Mouse (Mus musculus) lung, postnatal 0 days (tissue): ENCODE results near the gene Ncor1.

ENCODE experiments used
- CTCF ChIP-seq: IDR thresholded peaks from 2 replicates; pipeline ENCODE4 v1.5.1; 2016; ENCODE audit warnings: antibody characterized with exemption, mild to moderate bottlenecking
- EP300 ChIP-seq: IDR thresholded peaks from 2 replicates; pipeline ENCODE4 v1.6.1; 2016; ENCODE audit warnings: antibody characterized with exemption, mild to moderate bottlenecking, control low read depth

- no peak for TF ChIP-seq CTCF
- TF ChIP-seq EP300, result no peak
Measured at GRCm38 (mm10) chr11:62355216-62355615, 103.1 kb downstream of the Ncor1 start.
